12 mouse cellular contexts compared by ENCODE assay signal in genomic region chr2:70573544-70574210, GRCm38 (mm10). TPM values are rescaled to one million over a fixed set of nuclear protein-coding genes. Genes with fewer than 3 reads are reported as not detected.
"Had no signal": no experiment of that assay in that cellular context is flagged by ENCODE, and none has a peak within 500 bp of the region (broad histone marks: within the 10 kb centered on the region; RNA-seq: fewer than 3 reads in every experiment).

No protein-coding gene starts in this region.

- H3K9ac ChIP-seq: liver, embryonic 14.5 days; neural tube, embryonic 13.5 days had no signal

- H3K9me3 ChIP-seq: neural tube, embryonic 13.5 days had no signal

- ATAC-seq: intestine, postnatal 0 days had no signal

- H3K4me3 ChIP-seq: left cerebral cortex, adult 2 months; neural tube, embryonic 13.5 days had no signal

- DNase-seq: kidney, postnatal 4 days; lung, adult 18-20 months; lung, postnatal 36 days; midbrain, embryonic 14.5 days; right cerebral cortex, postnatal 14 days; thymus, postnatal 36 days had no signal

- H3K27ac ChIP-seq: left cerebral cortex, adult 2 months; liver, embryonic 14.5 days; neural tube, embryonic 13.5 days had no signal

- H3K4me2 ChIP-seq: neural tube, embryonic 13.5 days had no signal

RNA-seq across cellular contexts. Expression of gene Gad1, which starts 20.8 kb away (rescaled TPM):
- total RNA-seq: liver, adult 2 months; megakaryocyte progenitor cell, adult 5-6 weeks had no signal
- polyA plus RNA-seq: liver, adult 2 months had no signal
